Mouse (Mus musculus): ENCODE data around the gene Stx2.
"Not testable (repeated sequence)": the region's sequence is repeated elsewhere in the genome, so short reads cannot be mapped to it uniquely, and the experiment has no call there.

Gene Stx2

GRCm38 (mm10) chr5:128958916-128959315 is 49.5 kb downstream of the Stx2 start:
- in situ Hi-C loops (cut with MboI; ENCODE audit: low sequenced_read_pairs) = no loop called here

- in situ Hi-C loops (cut with MboI; ENCODE audit: low sequenced_read_pairs) = not testable (repeated sequence)
Observed at GRCm38 (mm10) chr5:128954371-128954770, 54.0 kb downstream of the Stx2 start.

GRCm38 (mm10) chr5:128953278-128954070 is 54.9 kb downstream of the Stx2 start, which contains the start of gene Rimbp2:
TSS of gene Rimbp2 (minus strand) at chr5:128953486.
- in situ Hi-C loops (cut with MboI; ENCODE audit: low sequenced_read_pairs) = no loop called here

- in situ Hi-C loops (cut with MboI; ENCODE audit: low sequenced_read_pairs) = no loop called here
Observed at GRCm38 (mm10) chr5:128952291-128953195, 55.8 kb downstream of the Stx2 start.

- in situ Hi-C loops (cut with MboI; ENCODE audit: low sequenced_read_pairs) = no loop called here
Observed at GRCm38 (mm10) chr5:128951472-128951871, 56.9 kb downstream of the Stx2 start.

GRCm38 (mm10) chr5:128947093-128947492 is 61.3 kb downstream of the Stx2 start:
- in situ Hi-C loops (cut with MboI; ENCODE audit: low sequenced_read_pairs) = no loop called here

GRCm38 (mm10) chr5:128940436-128940835 is 67.9 kb downstream of the Stx2 start:
- in situ Hi-C loops (cut with MboI; ENCODE audit: low sequenced_read_pairs) = no loop called here

- in situ Hi-C loops (cut with MboI; ENCODE audit: low sequenced_read_pairs) = no loop called here
Observed at GRCm38 (mm10) chr5:128935359-128935899, 72.9 kb downstream of the Stx2 start.

Measured in CH12F3 (cell line).